Mouse (Mus musculus): ENCODE results near the gene Phip.

Phip gene

DNA sequence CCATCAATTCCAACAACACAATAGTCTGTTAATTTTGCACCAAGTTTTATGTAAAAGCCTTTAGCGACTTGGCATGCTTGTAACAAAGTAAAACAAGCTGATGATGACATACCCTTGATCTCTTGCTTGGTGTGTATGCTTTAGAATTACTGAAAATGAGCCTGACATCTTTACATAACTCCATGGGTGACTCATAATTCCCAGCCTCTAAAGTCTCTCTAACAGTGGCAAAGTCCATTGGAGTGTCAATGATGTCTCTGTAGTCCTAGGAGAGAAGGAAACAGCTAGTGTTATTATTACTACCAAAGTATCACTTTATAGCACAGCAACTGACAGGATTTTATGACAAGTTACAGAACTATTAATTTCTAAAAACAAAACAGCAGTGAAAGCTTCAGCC, 98.2 kb downstream of the Phip start:
- DNase-seq (ENCODE audit: extremely low spot score, low read depth, low spot score) = no peak

DNA sequence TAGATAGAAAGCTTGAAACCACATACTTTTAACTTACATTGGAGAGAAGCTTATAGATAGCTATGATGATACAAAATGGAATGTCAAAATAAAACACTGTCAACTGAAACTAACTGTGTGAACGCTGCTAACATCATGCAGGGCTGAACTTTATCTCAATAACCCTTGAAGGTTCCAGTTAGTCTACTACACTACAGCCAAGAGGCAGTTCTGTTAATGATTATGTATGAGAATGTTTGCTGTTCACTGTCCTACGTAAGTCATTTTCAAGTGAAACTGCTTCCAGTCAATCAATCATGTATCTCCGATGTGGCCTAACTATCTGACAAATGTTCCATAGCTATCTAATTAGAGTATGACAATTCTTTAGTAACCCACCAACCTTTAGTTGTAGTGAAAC, 107.6 kb downstream of the Phip start:
- DNase-seq (ENCODE audit: extremely low spot score, low read depth, low spot score) = no peak

DNA sequence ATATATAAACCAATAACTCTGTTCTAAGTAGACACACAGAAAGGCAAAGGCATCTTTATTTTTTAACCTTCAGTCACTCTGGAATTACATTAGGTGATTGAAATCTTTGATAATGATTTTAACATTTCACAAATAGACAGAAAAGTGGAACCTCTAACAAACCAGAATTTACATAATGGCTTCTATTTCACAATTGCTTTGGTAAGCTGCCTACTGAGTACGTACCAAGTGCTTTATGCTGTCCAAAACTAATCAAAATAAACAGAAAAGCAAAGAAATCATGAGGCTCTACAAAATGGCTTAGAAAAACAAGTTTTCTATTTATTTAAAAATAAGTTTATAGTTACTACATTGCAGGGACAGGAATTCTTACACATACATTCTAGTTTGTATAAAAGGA, 109.2 kb downstream of the Phip start:
- no peak for DNase-seq (ENCODE audit: extremely low spot score, low read depth, low spot score)

DNA sequence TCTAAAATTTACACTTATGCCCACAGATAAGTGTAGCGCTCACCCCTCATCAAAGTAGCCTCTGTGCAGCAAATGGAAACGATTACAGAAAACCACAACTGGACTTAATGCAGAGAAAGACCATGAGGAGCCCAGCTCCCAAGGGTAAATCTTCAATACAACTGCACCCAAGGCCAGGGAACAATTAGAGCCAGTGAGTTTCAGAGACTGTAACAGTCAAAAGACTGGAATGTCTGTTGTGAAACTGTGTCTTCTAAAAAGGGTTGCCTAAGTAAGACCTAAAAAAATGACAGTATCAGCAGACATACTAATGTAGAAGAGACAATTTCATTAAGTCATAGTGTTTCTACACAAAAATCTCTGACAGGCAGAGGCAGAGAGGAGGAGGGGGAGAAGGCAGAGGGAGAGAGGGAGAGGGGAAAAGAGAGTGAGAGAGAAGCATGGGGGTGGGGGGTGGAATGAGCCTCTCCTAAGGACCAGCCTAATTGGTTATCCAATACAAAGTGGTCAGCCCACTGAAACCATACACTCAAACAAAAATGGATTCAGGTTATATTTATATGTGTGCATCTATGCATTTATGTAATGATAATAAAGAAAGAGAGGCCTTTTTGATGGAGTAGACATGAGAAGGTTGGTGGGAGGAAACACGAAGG, 113.4 kb downstream of the Phip start:
- no peak for DNase-seq (ENCODE audit: extremely low spot score, low read depth, low spot score)

DNA sequence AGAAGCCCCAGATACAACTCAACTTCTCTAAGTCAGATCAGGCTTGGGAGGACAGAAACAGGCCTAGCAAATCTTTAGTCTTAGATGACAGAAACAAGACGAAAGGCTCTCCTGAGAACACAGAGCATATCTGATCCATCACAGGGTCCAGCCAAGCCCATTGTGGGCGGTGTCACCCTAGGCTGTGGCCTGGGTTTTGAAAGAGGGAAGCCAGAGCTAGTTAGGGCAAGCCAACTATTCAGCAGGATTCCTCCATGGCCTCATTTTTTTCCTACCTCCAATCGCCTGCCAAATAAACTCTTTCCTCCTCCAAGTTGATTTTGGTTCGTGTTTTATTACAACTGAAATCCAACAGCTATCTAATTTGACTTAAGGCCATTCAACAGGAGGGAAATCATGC, 114.0 kb downstream of the Phip start:
- no peak for DNase-seq (ENCODE audit: extremely low spot score, low read depth, low spot score)

DNA sequence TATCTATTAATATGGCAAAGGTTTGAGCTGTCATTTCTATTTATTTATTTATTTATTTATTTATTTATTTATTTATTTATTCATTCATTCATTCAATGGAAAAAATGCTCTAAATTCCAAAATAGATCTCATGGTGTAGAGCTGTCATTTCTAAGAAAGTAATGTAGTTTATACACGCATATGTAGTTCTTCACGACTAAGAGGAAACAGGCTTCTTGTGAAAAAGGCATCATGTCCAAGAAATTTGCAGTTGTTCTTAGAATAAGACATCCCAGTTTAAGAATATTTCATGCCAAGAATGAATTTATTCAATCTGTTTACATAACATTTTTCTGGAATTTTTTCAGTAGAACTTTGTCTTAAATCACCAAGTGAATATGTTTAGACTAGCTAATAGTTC, 114.5 kb downstream of the Phip start:
- DNase-seq (ENCODE audit: extremely low spot score, low read depth, low spot score) = no peak

DNA sequence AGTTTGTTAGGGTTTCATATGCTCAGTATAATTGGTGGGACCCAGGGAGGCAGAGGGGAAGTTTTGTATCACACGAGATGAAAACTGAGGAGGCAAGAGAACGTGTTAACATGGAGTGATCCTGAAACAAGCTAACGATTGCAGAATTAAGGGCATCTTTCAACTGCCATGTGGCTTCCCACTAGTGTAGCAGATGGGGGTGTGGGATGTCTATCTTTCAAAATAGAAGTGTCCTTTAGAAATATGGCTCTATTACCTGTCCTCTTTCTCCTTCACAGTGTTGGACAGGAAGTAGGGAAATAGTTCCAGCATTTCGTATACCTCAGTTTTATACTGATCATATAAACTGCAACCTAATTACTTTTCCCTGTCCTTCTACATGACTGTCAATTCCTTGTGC, 119.1 kb downstream of the Phip start:
- DNase-seq (ENCODE audit: extremely low spot score, low read depth, low spot score) = no peak

DNA sequence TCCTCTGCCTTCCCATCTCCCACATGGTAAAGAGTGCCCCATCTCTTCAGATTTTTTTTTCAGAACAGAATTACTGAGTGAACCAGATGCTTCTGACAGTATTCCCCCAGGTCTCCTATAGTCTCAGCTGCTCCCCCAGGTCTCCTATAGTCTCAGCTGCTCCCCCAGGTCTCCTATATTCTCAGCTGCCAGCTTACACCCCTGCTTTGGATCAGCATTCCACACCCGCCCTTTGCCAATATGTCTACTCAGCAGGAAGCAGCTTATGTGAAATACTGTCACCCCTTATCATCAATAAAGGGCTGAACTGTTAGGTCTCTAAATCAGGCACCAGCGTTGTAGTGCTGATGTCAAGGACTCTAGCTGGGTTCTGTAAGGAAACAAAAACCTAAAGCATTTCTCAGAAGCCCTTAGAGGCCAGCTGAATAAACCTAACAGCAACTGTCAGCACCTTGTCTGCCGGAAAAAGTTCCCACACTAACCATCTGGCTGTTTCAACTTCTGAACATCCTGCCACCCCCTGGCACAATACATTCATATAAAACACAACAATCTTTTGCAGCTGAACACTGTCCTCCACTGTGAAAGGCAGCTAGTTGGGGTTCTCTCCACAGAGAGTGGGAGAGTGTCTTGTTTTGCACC, 120.2 kb downstream of the Phip start:
- DNase-seq (ENCODE audit: extremely low spot score, low read depth, low spot score) = no peak

DNA sequence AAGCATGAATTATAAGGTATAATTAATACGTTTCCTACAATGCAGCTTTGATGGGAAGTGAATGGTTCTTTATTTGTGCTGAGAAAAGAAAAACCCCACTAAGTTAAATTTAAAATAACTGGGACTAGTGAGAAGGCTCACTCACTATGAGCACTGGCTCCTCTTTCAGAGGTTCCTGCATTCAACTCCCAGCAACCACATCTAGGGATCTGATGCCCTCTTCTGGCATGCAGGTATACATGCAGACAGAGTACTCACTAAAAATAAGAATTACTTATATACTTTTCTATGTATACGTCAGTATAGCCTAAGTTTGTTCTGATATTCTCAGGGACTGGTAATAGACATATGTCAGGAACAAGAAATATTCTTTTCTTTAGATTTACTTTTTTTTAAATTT, 121.3 kb downstream of the Phip start:
- DNase-seq (ENCODE audit: extremely low spot score, low read depth, low spot score) = no peak

DNA sequence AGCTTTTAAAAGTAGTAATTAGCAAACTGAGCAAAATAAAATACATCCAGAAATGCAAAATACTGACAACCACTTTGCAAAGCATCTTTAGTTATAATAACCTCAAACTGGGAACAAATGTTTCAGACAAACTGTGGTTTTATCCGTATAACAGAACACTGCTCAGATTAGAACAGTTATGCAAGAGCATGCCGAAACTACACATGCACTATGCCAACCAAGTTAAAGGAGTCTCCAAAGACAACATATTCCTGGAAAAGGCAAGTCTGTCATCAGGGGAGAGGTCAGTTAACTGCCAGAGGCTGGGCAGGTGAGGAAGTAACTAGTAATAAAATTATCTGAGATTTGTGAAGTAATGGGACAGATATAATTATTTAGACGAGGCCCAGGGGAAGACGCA, 132.6 kb downstream of the Phip start:
- DNase-seq (ENCODE audit: extremely low spot score, low read depth, low spot score) = no peak

DNA sequence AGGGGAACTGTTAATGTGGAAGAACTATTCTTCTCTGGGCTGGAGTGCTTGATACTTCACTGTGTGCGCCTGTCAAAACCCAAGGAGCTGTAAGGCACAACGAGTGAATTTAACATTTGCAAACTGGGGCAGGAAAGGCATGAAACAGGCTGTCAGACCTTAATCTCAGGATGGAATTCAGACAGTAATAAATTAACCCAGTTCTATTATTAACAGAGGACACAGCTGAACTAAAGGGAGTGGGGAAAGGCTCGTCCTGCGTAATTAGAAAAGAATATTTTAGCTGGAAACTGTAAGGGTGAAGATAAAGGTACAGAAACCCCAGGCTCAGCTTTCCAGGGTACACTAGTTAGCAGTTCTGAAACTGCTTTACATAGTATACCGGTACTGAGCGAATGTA, 139.4 kb downstream of the Phip start:
- no peak for DNase-seq (ENCODE audit: extremely low spot score, low read depth, low spot score)

DNA sequence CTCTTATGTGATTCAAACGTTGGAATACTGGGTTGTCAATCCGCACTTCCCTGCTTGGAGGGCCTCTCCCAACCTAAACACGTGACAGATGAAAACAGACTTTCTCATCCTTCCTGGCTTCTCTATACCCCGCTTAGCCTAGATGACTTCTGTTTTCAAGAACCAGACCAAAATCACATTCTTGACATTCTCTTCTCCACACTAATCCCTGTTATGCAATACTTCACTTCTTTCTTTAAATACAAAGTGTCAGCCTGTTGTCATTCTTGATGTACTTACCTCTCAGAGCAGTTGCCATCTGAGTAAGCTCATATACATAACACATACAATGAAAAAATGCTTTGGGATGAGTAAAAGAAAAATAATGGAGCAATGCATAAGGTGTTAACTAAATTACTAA, 143.4 kb downstream of the Phip start:
- no peak for DNase-seq (ENCODE audit: extremely low spot score, low read depth, low spot score)

DNA sequence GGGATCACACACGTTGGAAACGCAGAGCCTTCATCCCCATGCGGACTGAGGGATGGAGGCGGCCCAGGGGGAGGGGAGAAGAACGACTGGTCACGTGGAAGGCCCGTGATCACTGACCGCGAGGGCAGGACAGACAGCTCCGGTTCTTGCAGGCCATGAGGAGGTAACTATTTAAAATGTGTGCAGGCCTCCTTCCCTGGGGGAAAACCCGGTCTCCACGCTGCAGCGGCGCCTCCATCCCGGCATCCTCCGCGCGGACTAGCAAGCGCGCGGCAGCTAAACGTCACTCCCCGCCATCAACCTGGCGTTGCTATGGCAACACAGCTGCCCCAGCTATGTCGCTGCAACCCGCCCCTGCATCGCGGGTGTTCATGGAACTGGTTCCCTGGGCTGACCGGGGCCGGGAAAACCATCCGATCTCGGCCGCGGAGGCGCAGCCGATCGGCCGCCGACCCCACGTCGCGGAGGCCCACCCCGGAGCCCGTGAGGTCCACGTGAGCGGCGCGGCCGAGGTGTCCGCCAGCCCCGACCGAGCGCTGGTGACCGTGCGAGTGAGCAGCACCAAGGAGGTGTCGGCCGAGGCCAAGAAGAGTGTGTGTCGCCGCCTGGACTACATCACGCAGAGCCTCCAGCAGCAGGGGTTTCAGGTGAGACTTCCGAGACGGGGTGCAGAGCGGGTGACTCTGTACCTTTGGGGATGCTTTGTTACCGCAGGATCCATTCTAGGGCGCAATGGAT, 145.5 kb downstream of the Phip start:
- DNase-seq (ENCODE audit: extremely low spot score, low read depth, low spot score) = peak; percentile 67

DNA sequence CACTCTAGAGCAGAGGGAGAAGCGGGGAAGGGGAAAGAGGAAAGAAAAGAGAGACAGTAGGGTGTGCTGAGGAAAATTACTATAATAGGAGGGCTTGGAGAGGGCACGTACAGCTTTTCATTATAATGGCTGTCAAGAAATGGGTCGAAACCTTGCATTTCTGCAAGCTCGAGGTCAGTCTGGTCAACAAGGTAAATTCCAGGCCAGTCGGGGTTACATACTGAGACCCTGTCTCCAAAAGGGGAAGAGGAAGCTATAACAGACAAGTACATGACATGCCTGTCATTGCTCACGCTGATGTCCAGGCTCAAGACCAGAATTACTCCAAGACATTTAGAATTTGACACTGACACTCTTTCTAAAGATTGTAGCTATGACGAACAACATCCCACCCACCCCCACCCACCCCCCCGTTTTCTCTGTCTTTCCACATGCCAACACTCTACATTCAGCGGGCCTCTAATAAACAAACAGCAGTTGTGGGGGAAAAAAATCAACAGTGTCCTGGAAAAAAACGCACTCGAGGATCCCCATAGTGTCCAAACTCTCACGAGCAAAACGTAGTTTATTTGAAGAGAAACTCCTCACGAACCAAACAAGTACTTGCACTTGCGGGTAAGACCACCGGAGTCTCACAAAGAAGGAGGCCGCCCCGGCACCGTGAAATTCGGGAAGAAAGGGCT, 146.2 kb downstream of the Phip start, which contains the start of gene Irak1bp1:
TSS of gene Irak1bp1 (plus strand) at position 534 of the 683 bp plus-strand sequence.
- no peak for DNase-seq (ENCODE audit: extremely low spot score, low read depth, low spot score)

DNA sequence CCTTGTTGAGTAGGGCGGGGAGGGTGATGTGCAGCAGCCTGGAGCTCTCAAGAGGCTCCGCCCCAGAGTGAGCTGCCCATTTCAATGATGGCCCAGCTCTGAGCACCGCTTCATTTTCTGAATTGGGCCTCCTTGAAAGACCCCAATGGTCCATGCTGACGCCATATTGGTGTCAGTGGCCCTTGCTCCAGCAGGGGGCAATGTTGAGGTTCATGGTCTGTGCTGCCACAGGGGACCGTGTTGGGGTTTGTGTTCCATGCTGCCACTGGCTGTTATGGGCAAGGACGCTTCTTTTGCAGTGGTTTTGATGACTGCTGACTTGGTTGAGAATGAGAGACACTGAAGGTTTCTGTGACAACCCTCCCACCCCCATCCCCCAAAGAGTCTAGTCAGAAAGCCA, 148.9 kb downstream of the Phip start:
- DNase-seq (ENCODE audit: extremely low spot score, low read depth, low spot score) = no peak
